Mouse (Mus musculus) heart, adult 2 months (tissue): ENCODE measurements around the gene Dok4.

Source experiments
- CTCF ChIP-seq: fragments of 200-600 bp; IDR thresholded peaks from 2 replicates; pipeline ENCODE4 v1.8.1; 2022; ENCODE audit warnings: antibody characterized with exemption, mild to moderate bottlenecking, moderate library complexity
- POLR2A ChIP-seq: fragments of 200-500 bp; IDR thresholded peaks from 2 replicates; pipeline ENCODE4 v1.6.1; 2011; ENCODE audit warnings: mild to moderate bottlenecking, low read depth, low read length, control low read depth; ENCODE audit not compliant: insufficient read depth

- TF ChIP-seq CTCF (no peak), POLR2A (no peak)
Measured at GRCm38 (mm10) chr8:94922176-94922575, 46.0 kb upstream of the Dok4 start.
